Mouse (Mus musculus) G1E (cell line): Measurements from ENCODE around the gene Apol8.

Experiments used
- CTCF ChIP-seq: IDR thresholded peaks from 2 replicates; pipeline ENCODE4 v1.5.1; 2012; ENCODE audit warnings: low read depth, low read length, inconsistent platforms, mixed read lengths
- GATA1 ChIP-seq: IDR thresholded peaks from 2 replicates; pipeline ENCODE4 v1.6.1; 2012; ENCODE audit warnings: borderline replicate concordance, low read length, inconsistent platforms, mixed read lengths

- TF ChIP-seq CTCF (no peak), GATA1 (no peak)
These were observed 3.2 kb upstream of the Apol8 start for GRCm38 (mm10) chr15:77760037-77760436.
